Mouse (Mus musculus) skeletal muscle tissue, adult 2 months (tissue): ENCODE measurements around the gene Sp6.
A peak's percentile ranks its signal among the peaks of the same experiment; 100 is the strongest.

Experiments
- DNase-seq: peaks from one replicate; pipeline ENCODE4 v3.0.0-alpha.2; 2012; ENCODE audit warnings: low read depth, low spot score

Gene Sp6

GRCm38 (mm10) chr11:97013121-97013670, at the start of gene Sp6:
Gene Sp6, plus strand, starts transcription at chr11:97013394.
- DNase-seq = no peak

GRCm38 (mm10) chr11:96963580-96963979, 49.6 kb upstream of the Sp6 start:
- peak; percentile 86 for DNase-seq

GRCm38 (mm10) chr11:96966172-96966571, 47.0 kb upstream of the Sp6 start:
- DNase-seq = no peak

DNA sequence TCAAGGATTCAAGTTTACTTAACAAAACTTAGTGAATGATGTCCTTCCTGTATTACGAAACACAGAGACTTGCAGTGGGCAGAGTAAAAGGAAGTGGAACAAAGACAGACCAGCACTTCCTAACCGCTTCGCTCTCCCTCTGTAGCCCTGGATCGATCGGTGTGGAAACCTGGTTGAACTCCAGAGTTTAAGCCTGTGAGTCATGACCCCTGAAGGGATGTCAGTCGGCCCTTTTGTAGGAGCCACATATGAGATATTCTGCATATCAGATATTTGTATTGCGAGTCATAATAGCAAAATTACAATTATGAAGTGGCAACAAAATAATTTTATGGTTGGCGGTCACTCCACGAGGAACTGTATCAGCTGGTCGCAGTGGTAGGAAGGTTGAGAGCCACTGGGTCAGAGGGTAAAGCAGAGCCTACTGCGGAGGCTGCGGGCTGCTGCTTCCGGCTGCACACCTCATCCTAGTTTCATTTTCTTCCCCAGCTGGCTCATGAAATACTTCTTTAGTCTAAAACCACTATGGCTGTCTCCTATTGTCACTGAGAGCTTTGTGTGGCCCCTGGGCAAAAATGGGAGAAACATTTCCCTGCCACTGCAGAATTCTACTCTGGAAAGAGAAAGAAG, 46.2 kb upstream of the Sp6 start:
- DNase-seq = peak; percentile 65

DNA sequence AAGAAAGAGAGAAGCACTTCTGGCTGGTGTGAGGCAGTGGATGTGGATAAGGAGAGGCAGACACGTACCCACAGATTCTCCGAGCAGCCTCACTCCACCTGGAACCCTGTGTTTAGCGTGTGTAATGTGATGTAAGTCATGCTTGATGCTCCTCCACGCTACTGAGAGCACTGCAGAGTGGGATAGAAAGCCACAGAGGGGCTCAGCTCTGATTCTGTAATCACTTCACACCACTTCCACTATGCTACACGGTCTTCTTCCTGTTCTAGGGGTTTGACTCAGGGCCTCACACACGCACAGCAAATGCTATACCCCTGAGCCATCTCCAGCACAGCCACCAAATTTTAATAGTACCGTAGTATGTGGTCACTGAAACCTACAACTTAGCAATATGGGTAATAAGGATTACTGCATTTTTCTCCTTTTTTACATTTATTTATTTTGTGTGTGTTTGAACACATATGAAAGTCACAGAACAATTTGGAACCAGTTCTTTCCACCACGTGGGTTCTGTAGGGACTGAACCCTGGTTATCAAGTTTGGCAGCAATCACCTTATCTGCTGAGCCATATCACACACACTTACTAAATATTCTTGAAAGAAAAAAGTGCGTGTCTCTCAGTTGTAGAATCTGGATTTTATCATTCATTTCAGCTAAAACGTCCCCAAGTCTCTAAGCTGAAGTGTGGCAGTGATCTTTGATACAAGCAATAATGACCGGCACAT, 45.5 kb upstream of the Sp6 start:
- DNase-seq = no peak

DNA sequence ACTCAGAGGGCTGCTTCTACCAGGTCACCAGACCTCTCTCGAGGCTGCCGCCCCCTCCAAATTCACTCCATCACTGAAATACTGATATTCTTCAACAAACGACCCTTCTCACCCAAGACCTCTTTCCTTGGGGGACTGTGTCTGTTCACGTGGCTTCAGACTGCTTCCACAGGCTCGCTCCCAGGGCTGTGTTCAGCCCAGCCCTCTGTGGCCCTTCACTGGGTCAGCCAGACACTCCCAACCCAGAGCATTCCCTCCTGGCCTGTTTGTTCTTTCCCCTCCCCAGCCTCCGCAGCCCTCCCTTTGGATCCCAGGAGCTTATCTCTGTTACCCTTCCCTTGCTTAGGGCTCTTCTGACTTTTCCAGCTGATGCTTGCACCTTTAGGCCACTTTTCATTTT, 44.7 kb upstream of the Sp6 start:
- DNase-seq = peak; percentile 62

- peak; percentile 64 for DNase-seq
Measured at GRCm38 (mm10) chr11:96969280-96969722, 43.9 kb upstream of the Sp6 start.

- DNase-seq = peak; percentile 93
Measured at GRCm38 (mm10) chr11:96969746-96970145, 43.4 kb upstream of the Sp6 start.

DNA sequence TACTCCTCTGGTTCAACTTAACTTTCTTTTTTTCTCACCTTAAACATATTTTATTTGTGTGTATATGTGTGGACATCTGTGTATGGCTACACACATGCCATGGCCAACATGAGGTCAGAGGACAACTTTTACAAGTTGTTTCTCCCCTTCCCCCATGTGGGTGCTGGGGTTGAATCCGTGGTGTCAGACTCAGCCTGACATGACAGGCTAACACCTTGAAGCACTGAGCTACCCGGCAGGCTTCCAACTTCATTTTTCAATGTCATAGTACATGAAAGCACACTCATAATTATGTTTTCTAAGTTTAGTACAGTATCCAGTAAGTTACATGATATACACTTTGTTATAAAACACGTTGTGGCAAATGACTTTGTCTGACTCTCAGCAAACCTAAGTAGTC, 42.9 kb upstream of the Sp6 start:
- no peak for DNase-seq

DNA sequence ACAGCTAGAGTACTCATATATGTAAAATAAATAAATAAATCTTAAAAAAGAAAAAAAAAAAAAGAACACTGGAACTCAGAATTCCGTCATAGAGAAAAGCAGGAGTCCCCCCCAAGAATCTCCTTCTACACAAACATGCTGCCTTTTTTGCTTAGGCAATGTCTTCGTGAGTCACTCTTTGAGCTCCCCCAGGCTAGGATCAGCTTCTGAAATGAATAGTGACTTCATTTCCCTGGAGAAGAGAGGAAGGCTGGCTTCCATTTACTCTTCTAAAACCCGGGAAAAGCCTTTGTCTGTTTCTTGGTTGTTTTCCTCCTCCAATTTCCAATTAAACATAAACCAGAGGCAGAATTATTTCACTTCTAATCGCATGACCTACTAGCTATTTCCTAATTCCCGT, 40.3 kb upstream of the Sp6 start:
- peak; percentile 54 for DNase-seq

DNA sequence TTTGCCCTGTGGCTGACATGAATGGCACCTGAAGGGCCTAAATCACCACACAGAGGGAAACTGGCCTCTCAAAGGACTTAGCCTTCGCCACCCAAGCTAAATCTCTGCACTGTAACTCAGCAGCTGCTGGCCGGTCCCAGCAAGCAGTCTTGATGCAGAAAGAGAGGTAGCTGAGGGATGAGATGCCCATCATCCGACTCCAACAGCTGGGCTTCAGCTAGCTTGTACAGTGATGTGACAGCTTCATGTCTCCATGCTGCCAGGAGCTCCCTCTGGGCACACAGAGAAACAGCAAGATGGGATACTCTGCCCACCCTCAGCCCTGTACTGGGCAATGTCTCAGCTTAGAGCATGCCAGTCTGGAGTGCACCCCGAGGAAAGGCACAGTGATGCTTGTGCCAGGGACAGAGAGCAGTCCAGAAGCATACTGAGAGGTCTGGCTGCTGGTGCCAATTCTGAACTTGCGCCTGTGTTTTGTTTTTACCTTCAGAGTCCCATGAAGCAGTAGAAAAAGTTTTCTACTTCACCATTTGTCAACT, 39.7 kb upstream of the Sp6 start:
- DNase-seq = peak; percentile 68

DNA sequence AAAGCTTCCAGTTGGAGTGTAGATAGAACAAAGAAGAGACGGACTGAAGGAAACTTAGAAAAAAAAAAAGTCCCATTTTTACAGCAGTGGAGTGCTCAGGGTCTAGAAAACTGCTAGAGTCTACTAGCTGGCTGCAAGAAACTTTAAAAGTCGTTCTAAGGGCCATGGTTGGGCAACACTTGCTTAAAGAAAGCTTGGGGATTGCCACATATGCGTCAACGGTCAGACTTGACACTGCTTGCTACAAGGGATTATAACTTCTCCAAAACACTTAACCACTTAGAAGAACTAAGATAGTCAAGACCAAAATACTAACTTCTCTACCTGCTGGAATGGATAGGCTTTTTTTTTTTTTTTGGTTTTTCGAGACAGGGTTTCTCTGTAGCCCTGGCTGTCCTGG, 38.4 kb upstream of the Sp6 start:
- peak; percentile 39 for DNase-seq

DNA sequence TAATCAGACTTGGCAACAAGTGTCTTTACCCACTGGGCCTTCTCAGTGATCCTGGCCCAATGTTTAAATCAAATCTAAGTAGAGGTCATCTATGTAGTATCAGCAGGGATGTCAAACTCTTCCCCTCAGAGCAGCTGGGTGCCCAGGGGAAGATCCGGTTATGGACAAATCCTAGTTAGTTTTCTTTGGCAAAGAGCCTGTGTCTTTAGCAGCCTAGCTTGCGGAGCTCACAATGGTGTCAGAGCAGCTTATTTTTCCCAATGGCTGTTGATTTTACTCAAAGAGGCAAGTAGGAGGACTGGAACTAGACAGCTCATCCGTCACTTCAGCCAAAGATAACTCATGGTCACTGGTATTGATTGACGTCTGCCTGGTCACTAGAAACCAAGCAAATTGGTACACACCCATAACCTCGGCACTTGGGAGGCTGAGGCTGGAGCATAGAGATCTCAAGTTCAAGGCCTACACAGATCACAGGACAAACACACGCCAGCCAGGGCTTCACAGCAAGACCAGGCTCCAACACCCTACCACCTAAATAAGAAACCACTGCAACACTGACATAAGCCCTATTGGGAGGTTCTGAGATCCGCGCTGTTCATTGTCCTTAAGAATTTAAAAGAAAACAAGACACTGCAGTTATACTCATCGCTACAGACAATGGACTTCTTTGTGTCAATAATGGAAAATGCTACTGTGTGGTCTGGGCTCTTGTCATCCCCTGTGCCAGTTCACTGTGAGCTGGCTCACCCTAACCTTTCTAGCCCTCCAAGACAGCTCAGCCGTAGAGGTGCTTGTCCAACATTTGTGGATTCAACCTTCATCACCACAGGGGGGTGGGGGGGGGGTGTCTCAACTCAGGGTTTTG, 37.4 kb upstream of the Sp6 start:
- DNase-seq = no peak

GRCm38 (mm10) chr11:96976379-96976687, 36.9 kb upstream of the Sp6 start:
- DNase-seq = no peak

DNA sequence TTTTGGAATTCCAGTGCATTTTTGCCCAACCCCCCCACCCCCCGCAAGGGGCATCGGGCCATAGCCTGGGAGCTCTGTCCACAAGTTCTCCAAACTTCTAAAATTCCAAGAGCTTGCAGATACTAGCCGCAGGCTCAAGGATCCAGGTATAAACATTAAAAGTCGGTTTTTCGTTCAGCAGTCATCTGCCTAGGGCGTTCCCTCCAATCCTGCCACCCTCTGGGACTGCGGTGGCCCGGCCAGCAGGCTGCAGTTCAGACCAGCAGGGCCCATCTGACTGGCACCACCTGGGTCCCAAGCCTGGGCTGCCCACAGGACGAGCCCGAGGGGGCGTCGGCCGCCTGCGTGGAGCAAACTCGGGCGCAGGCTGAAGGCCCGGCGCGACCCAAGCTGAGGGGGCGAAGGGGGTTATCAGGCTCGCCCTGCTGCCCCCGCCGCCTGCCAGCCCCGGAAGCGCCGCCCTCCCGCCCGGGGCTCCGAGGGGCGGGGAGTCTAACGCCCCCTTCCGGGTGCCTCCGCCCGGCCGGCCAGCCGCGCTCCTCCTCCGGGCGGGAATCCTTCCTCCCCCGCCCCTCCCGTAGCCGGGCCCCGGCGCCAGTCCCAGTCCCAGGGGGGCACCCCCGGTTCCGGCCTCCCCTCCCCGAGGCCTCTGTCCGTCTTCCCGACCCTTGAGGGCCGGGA, 36.1 kb upstream of the Sp6 start:
- DNase-seq = peak; percentile 85

DNA sequence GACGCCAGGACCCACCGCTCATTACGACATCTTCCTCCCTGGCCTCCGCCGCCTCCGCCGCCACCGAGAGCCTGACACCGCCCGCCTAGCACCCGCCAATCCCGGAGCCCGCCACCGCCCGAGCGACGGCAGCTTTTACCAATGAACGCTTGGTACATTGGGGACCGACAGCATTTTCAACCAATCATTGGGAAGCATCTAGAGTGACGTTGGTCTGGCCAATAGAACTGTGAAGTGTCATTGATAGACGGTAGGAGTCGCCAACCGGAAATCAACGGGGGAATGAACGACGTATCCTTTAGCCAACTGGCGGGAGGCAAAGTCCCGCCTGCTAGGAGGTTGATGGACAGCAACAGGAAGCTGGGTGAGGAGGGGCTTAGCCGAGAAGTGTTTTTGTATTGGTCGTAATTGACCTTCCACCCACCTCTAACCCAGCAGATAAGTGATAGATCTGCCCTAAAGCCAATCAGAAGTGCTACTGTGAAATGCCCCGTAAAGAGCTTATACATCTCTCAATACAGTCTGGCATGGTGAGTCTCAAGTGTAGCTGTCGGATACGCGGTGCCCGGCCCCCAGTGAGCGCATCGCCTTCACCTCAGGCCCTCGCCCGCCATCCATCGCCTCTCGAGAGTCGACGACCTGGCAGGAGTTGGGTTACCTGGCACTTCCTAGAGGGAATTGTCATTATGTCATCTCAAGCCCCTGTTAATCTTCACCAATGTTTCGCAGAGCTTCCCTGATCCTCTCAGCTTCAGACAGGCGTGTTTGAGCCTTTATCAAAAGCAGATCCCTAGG, 35.4 kb upstream of the Sp6 start:
- DNase-seq = peak; percentile 100

- no peak for DNase-seq
Measured at GRCm38 (mm10) chr11:96978401-96979246, 34.6 kb upstream of the Sp6 start.

DNA sequence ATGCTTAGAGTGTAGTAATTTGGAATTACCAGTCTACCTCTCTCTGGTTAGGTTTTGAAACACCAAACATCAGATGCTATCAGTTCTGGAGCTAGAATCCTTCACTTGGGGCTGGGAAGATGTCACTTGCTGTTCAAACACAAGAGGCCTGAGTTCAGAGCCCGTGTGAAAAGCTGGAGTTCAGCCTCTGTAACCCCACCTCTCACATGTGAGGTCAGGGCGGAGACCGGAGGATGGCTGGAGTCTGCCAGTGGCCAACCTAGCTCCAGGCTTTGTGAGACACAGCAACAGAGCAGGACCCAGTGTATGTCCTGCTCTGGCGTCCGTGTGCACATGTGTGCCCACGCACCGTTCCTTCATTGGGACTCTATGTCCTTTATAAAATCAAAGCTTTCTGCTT, 33.9 kb upstream of the Sp6 start:
- no peak for DNase-seq

DNA sequence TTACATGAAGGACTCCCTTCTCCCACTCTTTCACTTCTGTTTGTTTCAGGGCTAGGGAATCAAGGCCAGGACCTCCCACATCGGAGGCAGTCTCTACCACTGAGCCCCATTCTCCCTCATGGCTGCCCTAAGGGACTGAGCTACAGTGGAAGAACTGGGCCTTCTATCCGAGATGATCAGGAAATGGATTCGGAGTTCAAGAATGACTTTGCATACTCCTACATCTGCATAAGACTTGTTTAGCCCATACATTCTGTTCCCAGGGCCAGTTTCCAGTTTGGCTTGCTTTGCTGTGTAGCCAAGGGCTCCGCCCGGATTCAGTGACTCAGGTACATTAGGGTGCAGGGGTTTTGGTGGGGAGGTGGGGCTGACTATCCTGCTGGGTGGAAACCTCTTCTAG, 33.2 kb upstream of the Sp6 start:
- no peak for DNase-seq

DNA sequence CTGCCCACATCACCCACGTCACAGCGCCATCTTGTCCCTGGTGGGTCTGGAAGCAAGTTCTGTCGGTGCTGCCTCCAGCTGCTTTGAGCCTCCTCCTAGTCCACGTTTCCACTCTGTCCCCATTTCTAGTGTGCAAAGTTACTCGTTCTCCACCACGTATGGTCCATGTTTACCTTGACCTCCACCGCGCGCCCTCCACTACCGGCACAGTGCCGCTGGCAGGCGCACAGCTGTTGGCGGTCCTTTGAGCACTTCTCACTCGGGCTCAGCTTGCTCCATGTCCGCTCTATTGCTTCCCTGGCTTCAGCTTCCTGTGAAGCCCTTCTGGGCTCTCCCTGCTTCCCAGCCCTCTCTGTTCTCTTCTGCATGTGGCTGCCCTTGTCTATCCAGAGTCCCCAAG, 31.7 kb upstream of the Sp6 start:
- no peak for DNase-seq
